Mouse (Mus musculus) hindbrain, embryonic 11.5 days (tissue): Measurements from ENCODE around the gene Cenpx. TPM values are rescaled to one million over a fixed set of nuclear protein-coding genes. Genes with fewer than 3 reads are reported as not detected.

Experiments
- ATAC-seq: fragments of 200-750 bp; cut with Nextera tagmentation; 2 replicates; pipeline ENCODE4 v1.8.0; 2017; ENCODE audit warnings: mild to moderate bottlenecking, moderate TSS enrichment, moderate library complexity; ENCODE audit not compliant: low FRiP score
- DNase-seq: peaks from one replicate; pipeline ENCODE4 v3.0.0-alpha.2; 2015; ENCODE audit warnings: low spot score
- H3K27ac ChIP-seq: fragments of 300-500 bp; sonication (generic); 2 replicates; pipeline ENCODE4 v1.5.1; 2014; ENCODE audit warnings: mild to moderate bottlenecking, low read depth, low read length
- H3K27me3 ChIP-seq: fragments of 300-500 bp; sonication (generic); 2 replicates; pipeline ENCODE4 v1.6.1; 2014; ENCODE audit warnings: mild to moderate bottlenecking, low read length, moderate library complexity, mixed read lengths; ENCODE audit not compliant: control insufficient read depth, insufficient read depth
- H3K36me3 ChIP-seq: fragments of 300-500 bp; sonication (generic); 2 replicates; pipeline ENCODE4 v1.6.1; 2014; ENCODE audit warnings: mild to moderate bottlenecking, low read length, moderate library complexity, mixed read lengths; ENCODE audit not compliant: control insufficient read depth, insufficient read depth
- H3K4me1 ChIP-seq: fragments of 300-500 bp; sonication (generic); replicated peaks from 2 replicates; pipeline ENCODE4 v1.6.1; 2014; ENCODE audit warnings: low read length, mixed read lengths; ENCODE audit not compliant: control insufficient read depth, insufficient read depth
- H3K4me2 ChIP-seq: fragments of 300-500 bp; sonication (generic); replicated peaks from 2 replicates; pipeline ENCODE4 v1.6.1; 2014; ENCODE audit warnings: mild to moderate bottlenecking, low read depth, low read length
- H3K4me3 ChIP-seq: fragments of 300-500 bp; sonication (generic); 2 replicates; pipeline ENCODE4 v1.5.1; 2014; ENCODE audit warnings: low read depth, low read length
- H3K9ac ChIP-seq: fragments of 300-500 bp; sonication (generic); 2 replicates; pipeline ENCODE4 v1.6.1; 2014; ENCODE audit warnings: low read depth, low read length
- H3K9me3 ChIP-seq: fragments of 300-500 bp; sonication (generic); 2 replicates; pipeline ENCODE4 v1.6.1; 2016; ENCODE audit warnings: low read length; ENCODE audit not compliant: control insufficient read depth
- WGBS: fragments of 180-500 bp; shearing (Covaris S2); extraction: QIAGEN DNeasy Blood & Tissue Kit; methylation state at CpG from one replicate; pipeline ENCODE4 v1.1.7; 2014; 5-methylcytosine and 5-hydroxymethylcytosine counted together
- polyA plus RNA-seq: library from polyadenylated mRNA; unstranded; fragments of >200 nt; fragmentation: Nextera tagmentation; extraction: Ambion mirVana; gene quantifications from 2 replicates; pipeline ENCODE4 v1.2.1, GENCODE M21; 2014

The Cenpx gene
- polyA plus RNA-seq, 1 experiment from 2014 or later, result 121 TPM

DNA sequence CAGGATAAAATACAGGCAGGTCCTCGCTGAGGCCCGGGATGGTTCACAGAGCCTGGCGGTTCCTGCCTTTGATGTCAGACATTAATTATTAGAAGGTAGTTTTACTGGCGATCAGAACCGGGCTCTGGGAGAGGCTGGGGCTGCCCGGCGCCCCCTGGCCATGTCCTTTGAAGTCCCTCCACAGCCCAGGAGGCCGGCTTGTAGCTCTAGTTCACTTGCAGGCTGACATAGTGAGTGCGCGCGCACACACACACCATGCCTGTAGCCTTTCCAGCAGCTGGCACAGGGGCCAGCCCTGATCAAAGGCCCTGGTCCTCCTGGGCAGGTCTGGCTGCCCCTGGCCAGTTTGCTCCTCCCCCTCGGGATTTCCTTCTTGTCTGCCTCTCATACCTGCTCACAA is 17.9 kb downstream of the Cenpx start:
- Histone ChIP-seq H3K27me3 (no peaks in the 10 kb centered on the region), H3K4me3 (no peak overlapping the region), H3K4me1 (peaks cover 5% of the 10 kb centered on the region; the same call in 1 of the 2 replicates), H3K36me3 (peaks cover 5% of the 10 kb centered on the region; the same call in 1 of the 2 replicates), H3K27ac (peak overlapping the region; percentile 43; the same call in 1 of the 2 replicates), H3K9me3 (no peaks in the 10 kb centered on the region), H3K9ac (no peak overlapping the region), H3K4me2 (no peak overlapping the region)
- WGBS, result 39% methylated on average over 12 of the region's 12 CpGs
- ATAC-seq, result peak; percentile 51
- peak; percentile 27 for DNase-seq

DNA sequence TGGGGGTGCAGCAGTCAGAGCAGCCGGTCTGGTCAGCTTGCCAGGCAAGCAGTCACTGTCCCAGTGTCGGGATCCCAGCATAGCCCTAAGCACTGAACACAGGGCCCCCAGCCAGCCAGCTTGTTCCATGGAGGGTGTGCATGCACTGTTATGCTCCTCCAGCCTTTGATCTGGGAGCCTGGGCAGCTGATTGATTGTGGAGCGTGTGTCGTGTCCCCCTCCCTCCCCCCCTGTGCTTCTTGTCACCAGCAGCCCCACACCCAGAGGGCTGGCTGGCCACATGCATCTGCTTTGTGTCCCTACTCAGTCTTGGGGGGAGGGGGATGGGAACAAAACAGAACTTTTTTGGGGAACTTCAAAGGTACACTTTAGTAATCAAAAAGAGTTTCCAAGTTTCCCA is 18.4 kb downstream of the Cenpx start:
- Histone ChIP-seq H3K27me3 (no peaks in the 10 kb centered on the region), H3K27ac (no peak overlapping the region), H3K9ac (0 out of 2 replicates have a peak overlapping the region, but pooled peaks have one; percentile 8), H3K9me3 (no peaks in the 10 kb centered on the region), H3K36me3 (peaks cover 9% of the 10 kb centered on the region; the same call in 1 of the 2 replicates), H3K4me2 (no peak overlapping the region), H3K4me1 (peaks cover 5% of the 10 kb centered on the region; the same call in 1 of the 2 replicates), H3K4me3 (no peak overlapping the region)
- ATAC-seq (peak; percentile 78), DNase-seq (peak; percentile 46)
- WGBS, result 27% methylated on average over 4 of the region's 4 CpGs

DNA sequence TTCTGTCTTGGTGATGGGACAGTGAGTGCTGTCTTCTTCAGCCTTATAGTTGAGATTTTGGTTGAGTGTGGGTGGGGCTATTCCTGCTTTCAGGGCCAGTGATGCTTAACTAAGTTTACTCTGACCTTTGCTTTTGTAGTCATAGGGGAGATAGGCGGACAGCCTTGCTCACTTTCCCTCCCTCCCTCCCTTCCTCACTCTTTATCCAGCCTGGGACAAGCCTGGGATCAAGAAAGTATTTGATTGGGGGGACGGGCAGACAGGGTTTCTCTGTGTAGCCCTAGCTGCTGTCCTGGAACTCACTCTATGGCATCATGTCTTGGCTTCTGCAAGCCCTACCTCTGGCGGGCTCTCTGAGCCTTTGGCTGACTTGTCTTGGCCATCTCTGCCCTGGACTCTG is 20.1 kb downstream of the Cenpx start:
- Histone ChIP-seq H3K4me2 (no peak overlapping the region), H3K36me3 (peaks cover 9% of the 10 kb centered on the region; the same call in 1 of the 2 replicates), H3K4me3 (no peak overlapping the region), H3K9ac (no peak overlapping the region), H3K27me3 (no peaks in the 10 kb centered on the region), H3K4me1 (peaks cover 5% of the 10 kb centered on the region; the same call in 1 of the 2 replicates), H3K27ac (no peak overlapping the region), H3K9me3 (no peaks in the 10 kb centered on the region)
- ATAC-seq (no peak), DNase-seq (no peak)
- WGBS, result 44% methylated on average over 3 of the region's 3 CpGs

DNA sequence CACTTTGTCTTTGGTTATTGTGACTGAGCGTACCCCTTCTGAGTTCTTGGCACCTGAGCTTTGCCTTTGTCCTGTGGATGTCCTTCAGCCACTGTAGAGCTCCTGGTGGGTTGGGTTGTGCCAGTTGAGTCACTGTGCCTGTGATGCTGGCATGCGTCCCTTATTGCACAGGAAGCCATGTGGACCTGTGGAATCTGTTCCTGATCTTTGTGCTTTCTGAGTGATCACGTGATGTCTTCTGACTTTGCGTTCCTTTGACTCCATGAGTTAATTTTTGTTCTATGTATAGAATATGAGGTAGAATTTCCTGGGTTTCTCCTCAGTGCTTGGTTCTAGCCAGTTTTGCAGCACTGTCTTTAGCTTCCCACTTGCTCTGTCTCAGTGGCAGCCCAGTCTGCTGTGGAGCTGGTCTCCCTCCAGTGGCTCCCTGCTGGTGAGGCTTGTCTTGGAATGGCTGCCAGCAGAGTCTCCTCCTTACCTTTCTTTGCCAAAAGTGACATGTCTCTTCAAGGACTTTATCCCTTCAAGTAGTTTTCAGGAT is 21.0 kb downstream of the Cenpx start:
- H3K4me2 ChIP-seq, result no peak overlapping the region
- H3K9ac ChIP-seq, result no peak overlapping the region
- peaks cover 9% of the 10 kb centered on the region; the same call in 1 of the 2 replicates for H3K36me3 ChIP-seq
- no peaks in the 10 kb centered on the region for H3K27me3 ChIP-seq
- WGBS, result 94% methylated on average over 4 of the region's 4 CpGs
- no peaks in the 10 kb centered on the region for H3K9me3 ChIP-seq
- DNase-seq (no peak), ATAC-seq (no peak)
- H3K27ac ChIP-seq, result no peak overlapping the region
- no peak overlapping the region for H3K4me3 ChIP-seq
- peaks cover 5% of the 10 kb centered on the region; the same call in 1 of the 2 replicates for H3K4me1 ChIP-seq

DNA sequence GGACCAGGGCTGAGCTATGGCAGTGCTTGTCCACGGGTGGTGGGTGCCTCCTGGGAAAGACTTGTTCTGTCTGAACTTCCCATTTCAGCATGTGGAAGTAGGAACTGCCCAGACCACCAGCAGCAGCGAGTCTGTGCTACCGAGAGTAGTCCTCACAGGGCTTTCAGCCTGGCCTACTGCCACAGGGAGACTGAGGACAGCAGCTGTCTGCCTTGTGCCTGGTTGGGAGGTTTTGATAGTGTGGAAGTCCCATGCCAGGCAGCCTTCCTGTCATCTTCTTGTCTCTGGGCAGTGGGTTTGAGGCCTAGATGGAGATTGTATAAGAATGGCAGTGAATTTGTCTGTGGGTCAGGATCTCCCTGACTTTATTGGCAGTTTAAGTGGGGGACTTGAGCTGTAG is 24.2 kb downstream of the Cenpx start:
- H3K36me3 ChIP-seq, result peaks cover 8% of the 10 kb centered on the region; the same call in 1 of the 2 replicates
- 87% methylated on average over 3 of the region's 3 CpGs for WGBS
- no peak for DNase-seq
- no peak overlapping the region for H3K27ac ChIP-seq
- no peak overlapping the region for H3K9ac ChIP-seq
- H3K9me3 ChIP-seq, result no peaks in the 10 kb centered on the region
- H3K4me3 ChIP-seq, result no peak overlapping the region
- ATAC-seq, result no peak
- no peaks in the 10 kb centered on the region for H3K27me3 ChIP-seq
- H3K4me2 ChIP-seq, result no peak overlapping the region
- H3K4me1 ChIP-seq, result no peaks in the 10 kb centered on the region

DNA sequence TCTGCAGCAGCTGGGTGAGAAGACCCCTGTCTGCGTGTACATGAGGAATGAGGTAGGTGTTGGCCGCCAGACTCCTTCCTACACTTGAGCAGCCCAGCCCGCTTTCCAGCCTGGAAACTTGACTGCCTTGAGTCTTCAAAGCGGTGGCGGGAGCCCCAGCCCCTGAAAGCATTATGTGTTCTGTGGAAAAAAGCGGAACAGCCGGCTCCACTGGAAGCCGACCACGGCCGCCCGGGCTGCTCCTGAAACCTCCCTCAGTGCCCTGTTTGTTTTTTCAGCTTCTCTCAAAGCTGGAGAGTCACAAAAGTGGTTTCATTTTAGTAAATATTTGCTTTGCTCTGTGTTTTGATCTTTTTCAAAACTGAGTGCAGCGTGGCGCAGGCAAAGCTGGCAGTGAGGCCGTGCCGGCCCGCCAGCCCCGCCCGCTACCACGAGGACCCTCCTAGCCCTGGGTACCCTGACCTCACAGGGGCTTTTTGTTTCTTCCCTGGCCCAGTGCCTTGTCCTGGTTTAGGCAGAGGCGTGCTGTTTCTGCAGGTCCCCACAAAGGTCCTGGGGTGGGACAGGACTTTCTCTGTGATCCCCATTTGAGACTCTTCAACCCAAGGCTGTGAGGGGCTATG is 26.8 kb downstream of the Cenpx start:
- H3K27me3 ChIP-seq, result no peaks in the 10 kb centered on the region
- DNase-seq, result no peak
- WGBS, result 64% methylated on average over 20 of the region's 20 CpGs
- ATAC-seq, result no peak
- no peak overlapping the region for H3K4me3 ChIP-seq
- H3K9me3 ChIP-seq, result no peaks in the 10 kb centered on the region
- no peaks in the 10 kb centered on the region for H3K4me1 ChIP-seq
- no peak overlapping the region for H3K9ac ChIP-seq
- no peak overlapping the region for H3K27ac ChIP-seq
- H3K36me3 ChIP-seq, result peaks cover 8% of the 10 kb centered on the region
- no peak overlapping the region for H3K4me2 ChIP-seq

DNA sequence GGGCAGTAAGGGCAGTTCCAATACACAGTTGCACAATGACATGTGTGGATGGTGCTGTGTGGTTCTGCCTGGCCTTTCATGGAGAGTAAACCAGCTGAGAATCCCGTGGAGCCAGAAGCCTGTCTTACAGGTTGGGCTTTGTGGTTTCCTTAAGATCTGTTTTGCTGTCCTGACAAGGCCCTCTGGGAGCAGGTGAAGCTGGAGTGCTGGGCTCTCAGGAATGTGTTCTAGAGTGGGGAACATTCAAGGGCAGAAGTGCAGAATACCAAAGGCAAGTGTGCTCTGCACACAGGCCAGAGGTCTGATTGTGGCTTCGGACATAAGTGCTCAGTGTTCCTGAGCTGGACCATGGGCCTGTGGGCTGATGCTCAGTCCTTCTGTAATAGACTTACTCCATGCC is 28.9 kb downstream of the Cenpx start:
- Histone ChIP-seq H3K9ac (no peak overlapping the region), H3K4me2 (no peak overlapping the region), H3K9me3 (no peaks in the 10 kb centered on the region), H3K4me1 (no peaks in the 10 kb centered on the region), H3K27me3 (no peaks in the 10 kb centered on the region), H3K27ac (no peak overlapping the region), H3K4me3 (no peak overlapping the region), H3K36me3 (peaks cover 2% of the 10 kb centered on the region; the same call in 1 of the 2 replicates)
- ATAC-seq, result no peak
- WGBS, result 93% methylated on average over 2 of the region's 2 CpGs
- DNase-seq, result no peak

DNA sequence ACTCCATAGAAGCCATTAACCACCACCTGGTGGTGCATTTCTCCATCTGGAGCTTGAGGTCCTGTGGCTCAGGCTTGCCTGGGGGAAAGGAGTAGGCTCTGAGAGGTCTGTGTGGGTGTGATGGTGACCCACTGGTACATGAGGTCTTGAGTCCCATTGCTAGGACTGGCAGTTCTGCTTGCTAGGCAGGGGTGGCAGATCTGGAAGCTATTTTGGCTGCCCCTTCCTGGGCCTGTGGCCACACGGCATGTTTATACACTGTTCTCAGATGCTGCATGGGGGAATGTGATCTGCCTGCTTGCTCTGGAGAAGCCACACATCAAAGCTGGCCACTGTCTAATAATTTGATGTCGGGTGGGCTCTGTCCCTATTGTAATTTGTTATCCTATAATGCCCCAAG is 29.5 kb downstream of the Cenpx start:
- WGBS, result 89% methylated on average over 2 of the region's 2 CpGs
- ATAC-seq, result no peak
- H3K4me2 ChIP-seq, result no peak overlapping the region
- no peaks in the 10 kb centered on the region for H3K27me3 ChIP-seq
- peaks cover 2% of the 10 kb centered on the region; the same call in 1 of the 2 replicates for H3K36me3 ChIP-seq
- H3K9ac ChIP-seq, result no peak overlapping the region
- H3K4me1 ChIP-seq, result no peaks in the 10 kb centered on the region
- H3K4me3 ChIP-seq, result no peak overlapping the region
- H3K9me3 ChIP-seq, result no peaks in the 10 kb centered on the region
- no peak for DNase-seq
- no peak overlapping the region for H3K27ac ChIP-seq

DNA sequence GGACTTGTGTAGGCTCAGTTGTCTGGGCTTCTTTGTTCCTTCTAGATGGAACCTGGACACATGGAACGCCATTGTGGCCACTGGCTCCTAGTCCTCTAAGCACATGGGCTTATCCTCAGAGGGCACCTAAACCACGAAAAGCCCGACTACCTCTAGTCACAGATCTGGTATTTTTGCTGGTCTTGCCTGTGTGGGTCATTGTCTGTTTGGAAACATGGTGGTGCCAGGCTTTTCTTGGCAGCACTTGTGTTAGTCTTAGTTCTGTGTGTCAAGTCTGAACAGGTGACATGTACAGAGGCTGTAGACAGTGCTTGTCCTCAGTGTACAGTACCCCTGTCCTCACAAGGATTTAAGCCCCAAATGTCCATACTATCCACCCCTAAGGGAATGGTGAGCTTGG is 30.0 kb downstream of the Cenpx start:
- no peaks in the 10 kb centered on the region for H3K4me1 ChIP-seq
- no peak overlapping the region for H3K4me2 ChIP-seq
- ATAC-seq, result no peak
- H3K27me3 ChIP-seq, result no peaks in the 10 kb centered on the region
- peaks cover 4% of the 10 kb centered on the region; the same call in 1 of the 2 replicates for H3K36me3 ChIP-seq
- DNase-seq, result no peak
- H3K9me3 ChIP-seq, result no peaks in the 10 kb centered on the region
- H3K27ac ChIP-seq, result no peak overlapping the region
- H3K9ac ChIP-seq, result no peak overlapping the region
- WGBS, result 89% methylated on average over 3 of the region's 3 CpGs
- no peak overlapping the region for H3K4me3 ChIP-seq
